Mouse (Mus musculus) lung, postnatal 0 days (tissue): ENCODE measurements at regions not wholly inside any gene's neighbourhood (a gene's known extent, or its start where the extent isn't known, plus 50 kb on each side); places are given as distances from the start of the nearest gene placed in this dataset.

Experiments
- CTCF ChIP-seq: IDR thresholded peaks from 2 replicates; pipeline ENCODE4 v1.5.1; 2016; ENCODE audit warnings: antibody characterized with exemption, mild to moderate bottlenecking
- EP300 ChIP-seq: IDR thresholded peaks from 2 replicates; pipeline ENCODE4 v1.6.1; 2016; ENCODE audit warnings: antibody characterized with exemption, mild to moderate bottlenecking, control low read depth

DNA sequence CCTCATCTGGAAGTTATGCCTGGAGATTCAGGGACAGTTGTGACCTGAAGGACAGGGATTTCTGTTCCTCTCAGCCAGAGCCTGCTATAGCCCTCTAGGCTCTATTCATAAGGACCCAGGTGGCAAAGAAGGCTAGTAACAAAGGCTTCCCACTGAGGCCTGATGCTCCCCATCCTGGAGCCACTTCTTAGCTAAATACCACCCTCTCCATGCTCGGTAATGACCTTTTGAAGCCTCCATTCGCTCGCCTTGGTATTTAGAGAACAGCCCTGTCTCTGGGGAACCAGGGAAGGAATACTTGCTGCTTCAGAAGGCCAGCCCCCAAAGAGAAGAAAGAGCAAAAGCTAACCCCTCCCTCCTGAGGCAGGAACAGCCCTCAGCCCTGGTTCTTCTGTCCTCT, 238.3 kb upstream of the Csf3r start:
- TF ChIP-seq CTCF = no peak
- TF ChIP-seq EP300 = no peak
